Mouse (Mus musculus) midbrain, embryonic 16.5 days (tissue): ENCODE measurements around the gene Ldb2. TPM values are rescaled to one million over a fixed set of nuclear protein-coding genes. Genes with fewer than 3 reads are reported as not detected.

Source experiments
- ATAC-seq: fragments of 200-750 bp; cut with Nextera tagmentation; 2 replicates; pipeline ENCODE4 v1.8.0; 2017; ENCODE audit warnings: moderate TSS enrichment
- H3K27ac ChIP-seq: fragments of 300-500 bp; sonication (generic); 2 replicates; pipeline ENCODE4 v1.5.1; 2014; ENCODE audit warnings: mild to moderate bottlenecking, low read length, mixed read lengths
- H3K27me3 ChIP-seq: fragments of 300-500 bp; sonication (generic); 2 replicates; pipeline ENCODE4 v1.6.1; 2014; ENCODE audit warnings: low read depth, low read length, mixed read lengths; ENCODE audit not compliant: control insufficient read depth, insufficient read depth
- H3K36me3 ChIP-seq: fragments of 300-500 bp; sonication (generic); 2 replicates; pipeline ENCODE4 v1.6.1; 2014; ENCODE audit warnings: mild to moderate bottlenecking, low read length, moderate library complexity, mixed read lengths; ENCODE audit not compliant: control insufficient read depth, insufficient read depth
- H3K4me1 ChIP-seq: fragments of 300-500 bp; sonication (generic); 2 replicates; pipeline ENCODE4 v1.6.1; 2014; ENCODE audit warnings: mild to moderate bottlenecking, low read length, mixed read lengths; ENCODE audit not compliant: control insufficient read depth, insufficient read depth
- H3K4me2 ChIP-seq: fragments of 300-500 bp; sonication (generic); 2 replicates; pipeline ENCODE4 v1.6.1; 2014; ENCODE audit warnings: mild to moderate bottlenecking, low read length, mixed read lengths
- H3K4me3 ChIP-seq: fragments of 300-500 bp; sonication (generic); 2 replicates; pipeline ENCODE4 v1.5.1; 2014; ENCODE audit warnings: low read depth, mild to moderate bottlenecking, low read length, moderate library complexity, mixed read lengths
- H3K9ac ChIP-seq: fragments of 300-500 bp; sonication (generic); 2 replicates; pipeline ENCODE4 v1.6.1; 2014; ENCODE audit warnings: low read depth, low read length, mixed read lengths
- H3K9me3 ChIP-seq: fragments of 300-500 bp; sonication (generic); replicated peaks from 2 replicates; pipeline ENCODE4 v1.6.1; 2014; ENCODE audit warnings: mild to moderate bottlenecking, low read length, mixed read lengths; ENCODE audit not compliant: control insufficient read depth, poor library complexity, severe bottlenecking
- WGBS: fragments of 180-500 bp; shearing (Covaris S2); extraction: QIAGEN DNeasy Blood & Tissue Kit; methylation state at CpG from one replicate; pipeline ENCODE4 v1.1.7; 2014; 5-methylcytosine and 5-hydroxymethylcytosine counted together
- polyA plus RNA-seq: library from polyadenylated mRNA; unstranded; fragments of >200 nt; fragmentation: Nextera tagmentation; extraction: Ambion mirVana; gene quantifications from 2 replicates; pipeline ENCODE4 v1.2.1, GENCODE M21; 2015

Gene Ldb2
- polyA plus RNA-seq, 1 experiment from 2014 or later, result 89.2 TPM

DNA sequence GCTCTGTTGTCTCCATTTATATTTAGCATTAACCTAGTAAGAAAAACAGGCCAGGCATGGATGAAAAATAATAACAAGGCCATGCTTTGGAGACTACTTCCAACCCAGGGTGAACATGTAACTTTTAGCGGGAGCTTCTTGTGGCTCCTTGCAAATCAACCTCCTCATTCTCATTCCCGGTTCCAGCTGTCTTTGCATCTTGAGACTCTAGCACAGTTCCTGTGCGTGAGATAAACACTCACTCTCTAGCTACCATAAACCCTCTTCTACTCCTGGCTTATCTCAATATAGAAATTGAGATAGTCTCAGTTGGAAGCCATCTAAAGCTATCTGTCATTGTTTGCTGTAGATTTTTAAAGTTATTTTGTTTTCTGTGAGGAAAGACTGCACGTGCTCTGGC is 20.1 kb downstream of the Ldb2 start:
- H3K27me3 ChIP-seq, result no peaks in the 10 kb centered on the region
- H3K4me2 ChIP-seq, result no peak overlapping the region
- H3K4me1 ChIP-seq, result no peaks in the 10 kb centered on the region
- no peaks in the 10 kb centered on the region for H3K9me3 ChIP-seq
- no peaks in the 10 kb centered on the region for H3K36me3 ChIP-seq
- WGBS, result 90% methylated on average over 4 of the region's 4 CpGs
- H3K4me3 ChIP-seq, result no peak overlapping the region
- ATAC-seq, result no peak
- no peak overlapping the region for H3K9ac ChIP-seq
- no peak overlapping the region for H3K27ac ChIP-seq

DNA sequence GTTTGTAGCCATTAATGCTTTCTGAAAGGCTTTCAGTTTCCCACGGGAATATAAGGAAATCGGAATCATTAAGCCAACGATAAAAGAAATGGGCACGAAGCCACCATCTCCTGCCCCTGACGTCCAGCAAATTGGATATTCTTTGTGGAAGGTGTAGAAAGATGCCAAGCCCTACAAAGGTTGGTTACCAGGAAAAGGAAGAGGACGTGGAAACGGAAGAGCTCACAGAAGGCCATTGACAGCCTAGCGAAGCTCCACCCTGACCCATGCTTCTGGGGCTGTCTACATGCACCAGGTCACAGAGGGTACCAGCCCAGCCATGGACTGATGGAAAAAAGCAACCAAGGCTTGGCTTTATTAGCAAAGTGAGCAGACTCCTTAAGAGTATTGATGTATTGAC is 31.0 kb downstream of the Ldb2 start:
- no peak overlapping the region for H3K4me2 ChIP-seq
- 85% methylated on average over 8 of the region's 8 CpGs for WGBS
- no peaks in the 10 kb centered on the region for H3K4me1 ChIP-seq
- H3K4me3 ChIP-seq, result no peak overlapping the region
- no peak overlapping the region for H3K9ac ChIP-seq
- ATAC-seq, result no peak
- no peaks in the 10 kb centered on the region for H3K9me3 ChIP-seq
- no peaks in the 10 kb centered on the region for H3K27me3 ChIP-seq
- H3K36me3 ChIP-seq, result no peaks in the 10 kb centered on the region
- H3K27ac ChIP-seq, result no peak overlapping the region

GRCm38 (mm10) chr5:44764911-44765310 is 34.6 kb downstream of the Ldb2 start:
- Histone ChIP-seq H3K4me1 (no peaks in the 10 kb centered on the region), H3K36me3 (no peaks in the 10 kb centered on the region), H3K9me3 (no peaks in the 10 kb centered on the region), H3K4me3 (no peak overlapping the region), H3K27me3 (no peaks in the 10 kb centered on the region), H3K27ac (no peak overlapping the region), H3K4me2 (no peak overlapping the region), H3K9ac (no peak overlapping the region)
- no peak for ATAC-seq
- WGBS, result 89% methylated on average over 7 of the region's 7 CpGs

DNA sequence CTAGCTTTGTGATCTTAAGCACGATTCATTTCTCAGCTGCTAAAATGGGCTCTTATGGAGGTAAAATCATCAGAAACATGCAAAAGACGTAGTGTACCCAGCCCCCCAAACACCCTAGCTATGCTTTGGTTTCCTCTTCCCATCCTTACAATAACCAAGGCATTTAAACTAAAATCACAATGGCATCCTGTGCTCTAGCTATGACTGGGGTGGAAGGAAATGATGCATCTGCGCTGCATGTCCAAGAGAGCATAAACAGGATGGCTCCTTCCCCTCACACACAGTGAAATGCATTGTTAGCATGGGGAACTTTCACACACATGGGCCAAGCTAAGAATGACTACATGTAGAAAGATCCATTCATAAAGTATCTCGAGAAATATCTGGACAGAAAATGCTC is 40.3 kb downstream of the Ldb2 start:
- ATAC-seq, result no peak
- no peaks in the 10 kb centered on the region for H3K27me3 ChIP-seq
- WGBS, result 86% methylated on average over 4 of the region's 4 CpGs

GRCm38 (mm10) chr5:44754156-44754910 is 45.1 kb downstream of the Ldb2 start:
- 44% methylated on average over 1 of the region's 1 CpGs for WGBS
- ATAC-seq, result no peak
- H3K27ac ChIP-seq, result no peak overlapping the region
- no peak overlapping the region for H3K4me3 ChIP-seq
- H3K4me2 ChIP-seq, result no peak overlapping the region
- no peaks in the 10 kb centered on the region for H3K9me3 ChIP-seq
- no peaks in the 10 kb centered on the region for H3K36me3 ChIP-seq
- H3K9ac ChIP-seq, result no peak overlapping the region
- no peaks in the 10 kb centered on the region for H3K27me3 ChIP-seq
- no peaks in the 10 kb centered on the region for H3K4me1 ChIP-seq

More for the DNA sequence above, 40.3 kb downstream of the Ldb2 start:
- Histone ChIP-seq H3K4me3 (no peak overlapping the region), H3K4me2 (no peak overlapping the region), H3K9ac (no peak overlapping the region), H3K4me1 (no peaks in the 10 kb centered on the region), H3K27ac (no peak overlapping the region), H3K36me3 (no peaks in the 10 kb centered on the region), H3K9me3 (no peaks in the 10 kb centered on the region)

DNA sequence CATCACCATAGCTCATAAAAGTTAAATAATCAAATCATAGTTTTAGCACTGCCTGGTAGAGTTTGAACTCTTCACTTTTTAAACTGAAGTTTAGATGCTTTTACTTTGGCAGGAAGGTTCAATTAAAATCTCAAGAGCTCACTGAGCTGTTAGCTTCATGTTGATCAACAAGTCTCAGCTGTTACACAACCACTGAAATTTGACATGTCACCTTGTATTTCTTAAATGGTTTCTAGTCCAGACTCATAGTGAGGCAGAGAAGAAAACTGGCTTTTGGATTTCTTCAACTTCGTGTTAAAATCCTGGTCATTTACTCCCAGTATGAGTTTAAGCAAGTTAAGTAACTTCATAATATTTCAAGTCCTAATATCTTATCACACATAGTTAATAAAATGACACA is 53.8 kb downstream of the Ldb2 start:
- no peaks in the 10 kb centered on the region for H3K36me3 ChIP-seq
- H3K9ac ChIP-seq, result no peak overlapping the region
- H3K27ac ChIP-seq, result no peak overlapping the region
- H3K4me1 ChIP-seq, result no peaks in the 10 kb centered on the region
- no peak for ATAC-seq
- H3K4me3 ChIP-seq, result no peak overlapping the region
- no peak overlapping the region for H3K4me2 ChIP-seq
- 98% methylated on average over 1 of the region's 1 CpGs for WGBS
- no peaks in the 10 kb centered on the region for H3K27me3 ChIP-seq
- H3K9me3 ChIP-seq, result no peaks in the 10 kb centered on the region

DNA sequence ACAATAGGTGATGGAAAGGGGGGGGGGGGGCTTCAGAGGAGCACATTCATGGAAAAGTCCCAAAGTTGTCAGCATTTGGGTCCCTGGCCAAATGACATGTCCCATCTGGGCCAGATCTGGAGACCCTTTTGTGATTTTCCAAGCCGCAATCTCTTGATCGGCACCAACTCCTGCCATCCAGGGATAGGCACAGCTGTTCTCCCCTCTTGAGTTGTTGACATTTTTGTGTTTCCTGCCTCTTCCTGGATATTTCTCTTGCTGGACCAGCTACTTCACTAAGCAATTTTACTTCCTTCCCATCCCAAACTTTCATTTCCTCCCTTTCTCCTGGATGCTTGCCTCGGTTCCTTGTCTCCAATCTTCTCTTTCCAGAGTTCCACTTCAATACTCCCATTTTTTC is 63.1 kb downstream of the Ldb2 start:
- no peak overlapping the region for H3K27ac ChIP-seq
- no peaks in the 10 kb centered on the region for H3K4me1 ChIP-seq
- H3K36me3 ChIP-seq, result no peaks in the 10 kb centered on the region
- no peak overlapping the region for H3K4me3 ChIP-seq
- H3K27me3 ChIP-seq, result no peaks in the 10 kb centered on the region
- no peak for ATAC-seq
- H3K4me2 ChIP-seq, result no peak overlapping the region
- WGBS, result 82% methylated on average over 3 of the region's 3 CpGs
- H3K9ac ChIP-seq, result no peak overlapping the region
- no peaks in the 10 kb centered on the region for H3K9me3 ChIP-seq

GRCm38 (mm10) chr5:44734131-44734723 is 65.3 kb downstream of the Ldb2 start:
- no peaks in the 10 kb centered on the region for H3K9me3 ChIP-seq
- H3K27ac ChIP-seq, result peak overlapping the region; percentile 20; the same call in 1 of the 2 replicates
- no peak overlapping the region for H3K4me3 ChIP-seq
- no peaks in the 10 kb centered on the region for H3K36me3 ChIP-seq
- H3K9ac ChIP-seq, result no peak overlapping the region
- ATAC-seq, result no peak
- WGBS, result 87% methylated on average over 3 of the region's 3 CpGs
- no peaks in the 10 kb centered on the region for H3K27me3 ChIP-seq
- H3K4me2 ChIP-seq, result no peak overlapping the region
- H3K4me1 ChIP-seq, result no peaks in the 10 kb centered on the region

- peaks cover 14% of the 10 kb centered on the region for H3K4me1 ChIP-seq
- ATAC-seq, result no peak
- no peaks in the 10 kb centered on the region for H3K9me3 ChIP-seq
- no peaks in the 10 kb centered on the region for H3K27me3 ChIP-seq
- H3K4me2 ChIP-seq, result no peak overlapping the region
- H3K36me3 ChIP-seq, result no peaks in the 10 kb centered on the region
- no peak overlapping the region for H3K27ac ChIP-seq
- no peak overlapping the region for H3K9ac ChIP-seq
- WGBS, result 79% methylated on average over 8 of the region's 8 CpGs
- H3K4me3 ChIP-seq, result no peak overlapping the region
Measured at GRCm38 (mm10) chr5:44729646-44730310, 69.7 kb downstream of the Ldb2 start.
